Mouse (Mus musculus) layer of hippocampus, postnatal 10 days (tissue): Measurements from ENCODE around the gene Hoxb6. TPM values are rescaled to one million over a fixed set of nuclear protein-coding genes. Genes with fewer than 3 reads are reported as not detected.

Source experiments
- DNase-seq, 2 experiments: peaks; one replicate each; pipeline ENCODE4 v3.0.0; 2021; ENCODE audit warnings: low spot score in 2 of 2
- total RNA-seq, 2 experiments: library from RNA; stranded (reverse); gene quantifications; 2 replicates each; pipeline ENCODE4 v1.2.3; 2021

Hoxb6 gene
- total RNA-seq, 2 experiments from 2014 or later, result not detected

DNA sequence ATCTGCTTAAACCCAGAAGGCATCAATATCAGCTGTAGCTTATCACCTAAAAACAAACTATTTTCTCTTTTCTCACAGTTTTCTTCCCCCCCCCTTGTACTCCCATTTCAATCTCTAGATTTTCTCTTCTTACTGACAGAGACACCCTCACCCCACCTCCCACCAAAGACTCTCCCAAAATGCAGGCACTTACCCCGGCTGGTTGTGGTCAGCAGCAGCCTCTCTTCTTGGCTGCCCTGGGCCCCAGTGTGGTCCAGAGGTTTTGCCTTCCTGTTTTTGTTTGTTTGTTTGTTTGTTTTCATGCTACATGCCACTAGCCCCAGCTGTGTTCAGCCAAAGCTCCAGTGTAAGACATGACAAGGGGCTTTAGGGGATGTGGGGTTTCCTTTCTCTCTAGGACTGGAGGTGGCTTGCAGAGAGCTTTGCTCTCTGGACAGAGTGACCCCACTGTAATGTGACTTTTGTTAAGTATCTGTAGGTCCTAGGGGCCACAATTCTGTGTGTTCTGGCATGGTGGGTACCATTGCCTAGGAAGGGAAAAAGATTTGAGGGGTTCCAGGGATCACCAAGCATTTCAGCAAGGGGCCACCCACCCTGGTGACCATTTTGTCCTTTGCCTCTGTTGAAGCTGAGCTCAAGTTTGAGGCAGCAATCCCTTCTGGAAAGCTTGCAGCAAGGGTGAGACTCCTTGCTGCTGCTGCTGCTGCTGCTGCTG lies 24.1 kb upstream of the Hoxb6 start:
- no peak for DNase-seq

DNA sequence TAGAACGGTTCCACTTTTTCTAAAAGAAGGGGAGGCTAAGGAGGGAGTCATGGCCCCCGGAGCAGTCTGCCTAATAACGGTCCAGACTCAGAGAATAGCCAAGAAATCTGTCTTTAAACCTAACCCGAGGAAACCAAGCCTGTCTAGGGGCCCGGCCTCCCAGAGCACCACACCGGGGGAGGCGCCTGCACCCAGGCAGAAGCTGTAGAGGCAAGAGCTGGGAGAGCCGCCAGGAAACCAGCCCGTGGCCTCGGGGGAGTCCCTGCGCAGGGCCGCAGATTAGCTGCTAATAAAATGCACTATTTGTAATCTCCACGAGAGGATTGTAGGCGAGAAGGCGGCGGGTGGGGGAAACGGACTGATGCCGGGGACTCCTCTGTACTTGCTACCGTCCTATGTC lies 22.4 kb upstream of the Hoxb6 start:
- DNase-seq, result no peak

DNA sequence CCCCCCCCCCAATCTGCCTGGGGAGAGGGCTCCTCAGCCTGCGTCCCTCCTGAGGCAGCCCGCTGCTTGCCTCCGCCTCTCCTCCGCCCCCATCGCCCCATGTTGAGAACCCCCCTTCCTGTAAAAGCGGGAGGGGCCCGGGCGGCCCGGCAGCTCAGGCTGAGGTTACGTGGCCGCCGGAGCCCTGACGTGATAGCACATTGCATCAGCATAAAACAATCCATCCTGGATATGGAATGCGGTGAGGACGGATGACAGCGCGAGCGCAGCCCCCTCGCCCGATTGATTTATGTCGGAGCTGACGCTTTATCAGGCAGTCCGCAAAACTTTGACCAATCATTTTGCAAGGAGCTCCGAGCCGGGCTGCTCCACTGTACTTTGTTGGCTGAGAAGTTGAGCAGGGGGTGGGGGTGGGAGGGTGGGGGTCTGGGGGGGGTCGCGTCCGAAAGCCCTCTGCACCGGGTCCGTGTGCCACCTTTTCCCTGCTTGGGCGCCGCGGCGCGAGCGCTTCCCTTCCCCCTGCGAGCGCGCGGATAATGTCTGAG lies 21.2 kb upstream of the Hoxb6 start, which contains the start of gene Hoxb9:
Hoxb9 (plus strand) TSS at position 462 of the 545 bp plus-strand sequence.
- DNase-seq, result no peak

DNA sequence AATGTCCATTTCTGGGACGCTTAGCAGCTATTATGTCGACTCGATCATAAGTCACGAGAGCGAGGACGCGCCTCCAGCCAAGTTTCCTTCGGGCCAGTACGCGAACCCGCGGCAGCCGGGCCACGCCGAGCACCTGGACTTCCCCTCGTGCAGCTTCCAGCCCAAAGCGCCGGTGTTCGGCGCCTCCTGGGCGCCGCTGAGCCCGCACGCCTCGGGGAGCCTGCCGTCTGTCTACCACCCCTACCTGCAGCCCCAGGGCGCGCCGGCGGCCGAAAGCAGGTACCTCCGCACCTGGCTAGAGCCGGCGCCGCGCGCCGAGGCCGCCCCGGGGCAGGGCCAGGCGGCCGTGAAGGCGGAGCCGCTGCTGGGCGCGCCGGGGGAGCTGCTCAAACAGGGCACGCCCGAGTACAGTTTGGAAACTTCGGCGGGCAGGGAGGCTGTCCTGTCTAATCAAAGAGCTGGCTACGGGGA lies 20.7 kb upstream of the Hoxb6 start:
- DNase-seq, result no peak

DNA sequence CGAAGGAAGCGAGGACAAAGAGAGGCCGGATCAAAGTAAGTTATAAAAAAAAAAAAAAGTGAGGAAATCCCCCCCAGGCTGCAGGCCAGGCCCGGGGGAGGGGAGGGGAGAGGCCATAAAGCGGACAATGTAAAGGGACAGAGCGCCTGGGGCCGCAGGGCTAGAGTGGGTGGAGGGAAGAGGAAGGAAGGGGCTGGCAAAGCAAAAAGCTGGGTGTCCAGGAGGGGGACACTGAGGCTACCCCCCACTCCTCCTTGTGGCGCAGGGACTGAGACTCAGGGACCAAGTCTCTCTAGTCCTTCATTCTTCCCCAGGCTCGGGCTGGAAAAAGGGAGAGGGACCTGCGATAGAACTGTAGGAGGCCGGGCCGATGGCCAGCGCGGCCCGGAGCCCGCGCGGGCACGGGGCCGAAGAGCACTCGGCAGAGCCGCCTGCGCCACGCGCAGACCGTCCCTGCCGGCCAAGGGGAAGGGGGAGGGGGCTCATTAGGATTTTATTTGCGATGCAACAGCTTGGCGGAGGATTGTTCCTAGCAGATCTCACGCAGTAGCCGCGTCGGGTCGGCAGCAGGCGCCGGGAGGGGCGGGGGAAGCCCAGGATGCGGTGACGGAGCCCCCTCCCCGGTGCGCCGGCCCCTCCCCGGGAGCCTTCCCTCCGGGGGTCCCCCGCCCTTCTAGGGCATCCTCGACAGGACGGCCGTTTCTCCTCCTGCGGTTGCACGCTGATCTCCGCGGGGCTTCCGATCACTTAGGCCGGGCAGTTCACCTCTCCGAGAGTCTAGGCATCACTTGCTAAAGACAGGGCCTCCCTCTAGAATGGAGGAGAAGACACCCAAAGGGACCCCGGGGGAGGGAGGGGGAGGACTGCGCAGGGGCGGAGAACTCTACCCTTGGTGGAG lies 20.0 kb upstream of the Hoxb6 start:
- no peak for DNase-seq

DNA sequence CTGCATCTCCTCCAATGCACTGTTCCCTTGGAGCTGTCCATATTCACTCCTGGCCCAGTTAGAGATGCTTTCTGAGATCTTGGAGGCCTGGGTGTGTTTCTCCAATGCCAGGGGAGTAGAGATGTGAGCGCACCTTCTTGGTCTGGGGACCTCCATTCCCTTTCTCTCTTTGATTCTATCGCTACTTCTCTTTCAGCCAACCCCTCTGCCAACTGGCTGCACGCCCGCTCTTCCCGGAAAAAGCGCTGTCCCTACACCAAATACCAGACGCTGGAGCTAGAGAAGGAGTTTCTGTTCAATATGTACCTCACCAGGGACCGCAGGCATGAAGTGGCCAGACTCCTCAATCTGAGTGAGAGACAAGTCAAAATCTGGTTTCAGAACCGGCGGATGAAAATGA lies 17.8 kb upstream of the Hoxb6 start:
- no peak for DNase-seq

DNA sequence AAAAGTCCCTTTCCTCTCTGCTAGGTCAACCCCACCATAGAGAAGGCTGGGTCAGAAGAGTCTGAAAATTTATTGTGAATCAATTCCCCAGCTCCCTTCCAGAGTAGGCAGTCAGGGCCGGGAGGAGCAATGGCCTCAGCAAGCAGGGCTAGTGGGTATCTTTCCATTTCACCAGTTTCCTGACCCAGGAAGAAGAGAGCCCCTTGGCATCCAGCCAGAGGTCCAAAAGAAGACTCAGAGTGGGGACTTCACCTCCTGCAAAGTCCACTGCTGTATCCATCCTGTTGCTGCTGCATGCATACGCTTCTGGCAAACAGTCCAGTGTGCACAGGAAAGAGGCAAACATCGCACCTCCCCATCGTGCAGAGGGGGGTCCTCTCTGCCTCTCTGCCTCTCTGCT lies 16.4 kb upstream of the Hoxb6 start:
- DNase-seq, result no peak

DNA sequence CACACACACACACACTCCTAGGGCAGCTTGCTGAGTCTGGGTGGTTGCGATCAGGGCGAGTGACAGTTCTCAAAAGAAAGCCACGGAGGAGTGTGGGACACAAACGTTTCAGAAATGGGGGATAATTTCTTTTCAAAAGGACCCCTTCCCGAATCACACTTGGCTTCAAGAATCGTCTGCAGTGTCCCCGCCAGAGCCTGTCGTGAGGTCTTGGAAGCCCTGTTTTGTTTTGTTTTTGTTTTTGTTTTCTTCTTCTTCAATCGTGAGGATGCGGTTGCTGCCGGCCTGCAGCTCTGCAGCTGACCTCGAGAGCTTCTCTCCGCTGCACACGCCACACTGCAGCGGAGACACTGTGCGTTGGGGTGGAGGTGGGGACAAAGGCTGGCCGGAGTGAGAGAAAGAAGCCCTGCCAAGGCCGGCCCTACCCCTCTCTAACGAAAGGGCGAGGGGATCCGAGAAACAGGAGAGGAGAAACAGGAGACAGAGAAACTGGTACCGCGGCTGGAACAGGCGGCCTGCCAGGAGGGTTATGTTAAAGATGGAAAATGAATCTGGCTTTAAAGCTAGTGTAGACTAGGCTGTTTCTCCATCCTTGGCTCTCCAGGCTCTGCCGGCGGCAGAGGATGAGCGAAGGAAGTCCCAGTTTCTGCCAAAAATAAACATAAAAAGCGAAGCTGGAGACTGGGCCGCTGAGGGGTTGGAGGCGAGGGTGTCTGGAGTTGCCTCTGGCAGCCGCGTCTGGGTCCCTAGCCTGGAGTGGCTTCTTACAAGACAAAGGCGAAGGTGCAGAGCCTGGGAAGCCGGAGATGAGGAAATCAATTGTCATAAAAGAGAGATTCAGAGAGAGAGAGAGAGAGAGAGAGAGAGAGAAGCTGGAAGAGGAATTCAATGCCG lies 14.9 kb upstream of the Hoxb6 start:
- no peak for DNase-seq

DNA sequence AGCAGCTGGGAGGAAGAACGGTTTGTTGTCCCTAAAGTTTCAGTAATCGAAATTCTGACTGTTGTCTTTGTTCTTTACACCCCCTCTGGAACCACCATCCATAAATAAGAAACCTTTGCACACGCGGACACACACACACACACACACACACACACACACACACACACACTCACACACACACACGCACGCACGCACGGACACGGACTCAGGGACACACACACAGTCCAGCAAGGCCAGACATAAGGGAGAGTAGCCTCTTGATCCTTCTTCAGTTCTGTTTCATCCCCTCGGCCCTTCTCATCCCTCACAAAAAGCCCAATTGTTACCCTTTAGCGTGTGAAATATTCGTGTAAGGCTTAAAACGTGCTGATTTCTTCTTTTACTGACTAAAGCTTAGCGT lies 14.0 kb upstream of the Hoxb6 start:
- no peak for DNase-seq

DNA sequence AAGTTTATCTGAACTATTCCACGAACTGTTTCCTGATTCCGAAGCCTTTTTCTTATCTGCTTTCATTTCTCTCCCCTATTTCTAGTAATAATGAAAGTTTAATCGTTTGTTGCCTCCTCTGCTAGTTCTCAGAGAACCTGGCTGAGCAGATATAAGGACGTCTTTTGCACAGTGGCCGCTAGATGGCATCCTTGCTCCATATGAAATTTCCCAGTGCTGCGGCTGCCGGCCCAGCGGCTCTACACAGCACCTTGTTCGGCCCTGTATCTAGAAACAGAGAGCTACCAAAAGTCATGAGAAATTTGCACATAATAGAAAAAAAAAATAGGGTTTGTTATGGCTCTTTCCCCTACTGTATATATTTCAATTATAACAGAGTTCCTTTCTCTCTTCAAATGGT lies 13.5 kb upstream of the Hoxb6 start:
- DNase-seq, result peak; percentile 86 to 93

DNA sequence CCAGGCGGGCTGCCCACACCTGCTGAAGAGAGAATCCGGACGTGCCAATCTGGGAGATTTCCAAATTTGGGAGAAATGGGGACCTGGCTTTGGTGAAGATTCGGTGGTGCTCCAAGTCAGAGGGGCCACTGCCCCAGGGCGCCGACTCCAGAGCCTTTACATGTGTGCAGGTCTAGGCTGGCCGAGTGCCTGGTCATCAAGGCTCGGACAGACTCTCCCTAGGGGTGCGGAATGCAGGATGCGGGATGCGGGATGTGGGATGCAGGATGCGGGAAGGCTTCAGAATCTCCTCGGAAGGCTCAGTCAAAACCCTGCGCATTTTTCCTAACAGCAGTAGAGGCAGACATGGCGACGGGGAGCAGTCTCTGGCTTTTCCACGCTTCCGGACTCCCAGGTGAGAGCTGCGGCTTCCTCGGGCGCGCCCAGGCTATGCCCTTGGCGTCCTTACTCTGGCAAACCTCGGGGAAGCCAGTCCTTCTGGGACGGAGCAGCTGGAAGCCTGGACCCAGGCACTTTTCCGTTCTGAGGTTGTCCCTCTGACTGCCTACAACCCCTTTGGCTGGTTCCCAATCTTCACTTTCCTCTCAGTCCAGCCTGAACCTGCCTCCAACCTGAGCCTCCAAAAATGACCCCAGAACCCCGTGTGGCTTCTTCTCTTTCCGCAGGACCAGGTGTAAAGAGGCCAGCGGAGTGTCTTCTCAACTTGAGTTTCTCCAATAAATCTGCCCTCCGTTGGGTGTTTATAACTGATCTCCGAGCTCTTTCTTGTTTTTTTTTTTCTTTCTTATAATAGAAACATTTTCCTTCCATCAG lies 12.6 kb upstream of the Hoxb6 start:
- no peak for DNase-seq

DNA sequence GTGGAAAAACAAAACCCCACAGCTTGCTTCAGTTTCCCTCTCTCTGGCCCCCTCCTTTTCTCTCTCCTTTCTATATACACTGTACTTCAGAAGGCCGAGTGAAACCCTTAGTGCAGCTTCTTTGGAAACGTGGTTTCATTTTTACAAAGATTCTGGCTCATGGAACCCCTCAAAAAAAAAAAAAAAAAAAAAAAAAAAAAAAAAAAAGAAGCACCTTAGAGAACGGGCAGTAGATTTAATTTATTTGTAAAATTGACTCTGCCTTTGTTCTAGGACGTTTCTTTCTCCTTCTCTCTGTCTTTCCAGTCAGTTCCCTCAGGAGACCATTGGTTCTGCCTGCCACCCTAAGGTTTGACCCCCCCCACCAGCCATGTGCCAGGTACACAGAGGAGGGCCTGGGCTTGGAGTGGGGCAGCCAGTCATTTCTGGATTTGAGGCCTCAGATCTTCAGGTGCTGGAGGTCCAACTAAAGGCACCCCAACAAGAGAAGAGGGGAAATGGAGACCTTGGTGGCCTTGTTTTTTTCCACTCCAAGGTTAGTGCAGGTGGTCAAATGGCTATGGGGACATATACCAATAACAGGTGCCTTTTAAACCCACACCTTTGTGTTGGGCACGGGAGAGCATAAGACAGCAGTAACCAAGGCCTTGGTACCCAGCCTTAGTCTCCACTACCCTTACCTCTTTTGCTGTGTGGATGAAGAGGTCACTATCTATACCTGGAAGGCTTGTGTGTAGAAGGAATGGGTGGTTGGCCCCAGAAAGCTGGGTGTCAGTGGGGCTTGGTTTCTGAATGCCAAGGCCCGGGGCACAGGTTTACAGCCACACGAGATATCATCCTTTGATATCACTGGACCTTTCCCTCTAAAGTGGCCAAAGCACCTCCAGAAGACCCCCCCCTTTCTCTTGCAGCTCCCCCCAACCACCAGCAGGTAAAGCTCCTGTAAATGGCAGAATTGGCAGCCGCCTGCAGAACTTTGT lies 11.6 kb upstream of the Hoxb6 start:
- no peak for DNase-seq

DNA sequence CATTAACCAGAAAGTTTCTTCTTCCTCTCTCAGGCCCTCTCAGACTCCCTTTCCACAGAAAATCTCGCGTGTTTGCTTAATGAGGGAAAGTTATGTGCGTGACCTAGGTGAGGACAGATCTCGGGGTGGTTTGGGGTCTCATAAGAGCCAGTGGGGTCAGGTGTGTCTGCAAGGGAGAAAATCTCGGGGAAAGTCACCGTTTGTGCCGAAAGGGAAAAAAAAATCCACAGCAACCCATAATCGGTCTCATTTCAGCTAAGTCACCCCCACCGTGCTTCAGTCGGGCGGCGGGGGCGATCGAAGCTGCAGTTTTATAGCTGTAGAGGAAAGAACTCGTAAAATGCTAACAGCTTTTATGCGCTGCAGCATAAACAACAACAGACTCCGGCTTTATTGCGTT lies 10.9 kb upstream of the Hoxb6 start:
- DNase-seq, result no peak

DNA sequence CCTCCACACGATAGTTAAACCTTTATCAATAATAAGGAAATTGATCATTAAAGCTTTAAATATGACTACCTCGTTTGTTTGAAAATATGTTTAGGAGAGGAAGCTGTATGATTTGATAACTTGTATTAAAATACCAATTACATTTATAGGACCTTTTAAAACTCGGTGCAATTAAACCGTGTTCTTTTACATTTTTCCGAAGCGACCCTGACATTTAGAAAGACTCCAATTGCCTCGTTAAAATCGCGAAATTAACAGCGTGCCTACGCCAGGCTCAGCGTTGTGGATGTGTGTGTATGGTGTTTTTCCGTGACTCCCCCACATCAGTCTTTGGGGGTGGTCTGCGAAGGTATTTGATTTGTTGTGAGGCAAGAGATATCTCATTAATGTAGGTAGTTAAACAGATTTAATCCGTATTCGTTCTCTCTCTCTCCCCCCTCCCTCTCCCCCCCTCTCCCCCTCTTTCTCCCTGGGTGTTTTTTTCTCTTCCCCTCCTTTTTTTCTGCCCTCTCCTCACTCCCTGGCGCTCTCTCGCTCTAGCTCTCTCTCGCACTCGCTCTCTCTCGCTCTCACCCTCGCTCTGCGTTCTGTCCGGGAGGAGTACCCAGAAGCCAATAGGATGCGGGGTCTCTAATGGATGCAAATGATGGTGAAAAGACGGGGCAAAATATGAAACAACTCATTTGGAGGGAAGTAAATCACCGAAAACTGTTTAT lies 10.3 kb upstream of the Hoxb6 start, which contains the start of gene Hoxb8:
Hoxb8 (plus strand) TSS at position 51 of the 716 bp plus-strand sequence.
- no peak for DNase-seq

DNA sequence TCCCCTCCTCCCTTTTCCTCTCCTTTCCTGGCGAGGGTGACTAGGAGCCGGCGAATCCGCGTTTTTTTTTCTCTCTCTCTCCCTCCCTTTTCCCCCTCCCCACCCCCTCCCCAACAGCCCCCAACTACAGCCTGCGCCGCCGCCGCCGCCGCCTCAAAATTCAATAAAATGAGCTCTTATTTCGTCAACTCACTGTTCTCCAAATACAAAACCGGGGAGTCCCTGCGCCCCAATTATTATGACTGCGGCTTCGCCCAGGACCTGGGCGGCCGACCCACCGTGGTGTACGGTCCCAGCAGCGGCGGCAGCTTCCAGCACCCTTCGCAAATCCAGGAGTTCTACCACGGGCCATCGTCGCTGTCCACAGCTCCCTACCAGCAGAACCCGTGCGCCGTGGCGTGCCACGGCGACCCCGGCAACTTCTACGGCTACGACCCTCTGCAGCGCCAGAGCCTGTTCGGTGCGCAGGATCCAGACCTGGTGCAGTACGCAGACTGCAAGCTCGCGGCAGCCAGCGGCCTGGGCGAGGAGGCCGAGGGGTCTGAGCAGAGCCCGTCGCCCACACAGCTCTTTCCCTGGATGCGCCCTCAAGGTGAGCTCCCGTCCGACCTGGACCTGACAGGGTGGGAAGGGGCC lies 9.4 kb upstream of the Hoxb6 start:
- DNase-seq, result no peak

DNA sequence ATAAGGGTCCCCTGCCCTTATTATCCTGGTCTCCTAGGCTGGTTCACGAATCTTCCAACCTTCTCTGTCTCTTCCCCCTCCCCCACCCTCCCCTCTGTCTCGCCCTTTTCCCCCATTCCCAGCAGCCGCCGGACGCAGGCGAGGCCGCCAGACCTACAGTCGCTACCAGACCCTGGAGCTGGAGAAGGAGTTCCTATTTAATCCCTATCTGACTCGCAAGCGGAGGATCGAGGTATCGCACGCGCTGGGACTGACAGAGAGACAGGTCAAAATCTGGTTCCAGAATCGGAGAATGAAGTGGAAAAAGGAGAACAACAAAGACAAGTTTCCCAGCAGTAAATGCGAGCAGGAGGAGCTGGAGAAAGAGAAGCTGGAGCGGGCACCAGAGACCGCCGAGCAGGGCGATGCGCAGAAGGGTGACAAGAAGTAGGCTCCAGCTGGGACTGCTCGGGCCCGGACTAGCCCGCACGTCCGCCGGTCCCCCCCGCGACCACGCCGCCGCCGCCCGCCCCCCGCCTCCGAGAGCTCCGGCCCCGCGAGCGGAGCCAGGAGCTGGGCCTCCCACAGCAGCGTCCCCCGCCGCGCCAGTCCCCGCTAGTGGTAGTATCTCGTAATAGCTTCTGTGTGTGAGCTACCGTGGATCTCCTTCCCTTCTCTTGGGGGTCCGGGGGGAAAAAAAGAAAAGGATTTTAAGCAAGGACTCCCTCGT lies 8.1 kb upstream of the Hoxb6 start:
- DNase-seq, result no peak
